Mouse (Mus musculus) myocyte (in vitro differentiated cells): ENCODE results near the gene Pcsk2. TPM values are rescaled to one million over a fixed set of nuclear protein-coding genes. Genes with fewer than 3 reads are reported as not detected.
A peak's percentile ranks its signal among the peaks of the same experiment; 100 is the strongest.

ENCODE experiments used
- H3K27me3 ChIP-seq: one replicate; pipeline ENCODE4 v1.6.1; 2011; ENCODE audit not compliant: control insufficient read depth, insufficient read depth, insufficient read length
- H3K36me3 ChIP-seq: one replicate; pipeline ENCODE4 v1.6.1; 2011; ENCODE audit not compliant: control insufficient read depth, insufficient read depth
- H3K4me2 ChIP-seq: one replicate; pipeline ENCODE4 v1.6.1; 2011; ENCODE audit warnings: low read depth, control low read depth
- H3K4me3 ChIP-seq: one replicate; pipeline ENCODE4 v1.5.1; 2011; ENCODE audit warnings: mild to moderate bottlenecking, control low read depth, moderate library complexity
- H3K79me2 ChIP-seq: one replicate; pipeline ENCODE4 v1.6.1; 2011; ENCODE audit not compliant: control insufficient read depth, insufficient read depth
- H3ac ChIP-seq: one replicate; pipeline ENCODE4 v1.6.1; 2011; ENCODE audit not compliant: control insufficient read depth, insufficient read length
- CEBPB ChIP-seq: IDR thresholded peaks from 2 replicates; pipeline ENCODE4 v1.6.1; 2011; ENCODE audit warnings: mild to moderate bottlenecking, moderate library complexity; ENCODE audit not compliant: poor library complexity, insufficient read depth, severe bottlenecking
- E2F4 ChIP-seq: IDR thresholded peaks from one replicate; pipeline ENCODE4 v1.6.1; 2011; ENCODE audit warnings: mild to moderate bottlenecking, control low read depth, moderate library complexity; ENCODE audit not compliant: insufficient read depth
- MAX ChIP-seq: IDR thresholded peaks from one replicate; pipeline ENCODE4 v1.6.1; 2011; ENCODE audit warnings: low read depth, mild to moderate bottlenecking, control low read depth
- MYOD1 ChIP-seq, 3 experiments: IDR thresholded peaks; one replicate each; pipeline ENCODE4 v1.6.1; 2011; ENCODE audit warnings: control low read depth in 2 of 3, low read depth in 2 of 3, mild to moderate bottlenecking in 2 of 3, moderate library complexity in 1 of 3; ENCODE audit not compliant: insufficient read length in 2 of 3, control insufficient read depth in 1 of 3
- MYOG ChIP-seq, 3 experiments: IDR thresholded peaks; one replicate each; pipeline ENCODE4 v1.6.1; 2011; ENCODE audit warnings: control low read depth in 2 of 3, low read depth in 2 of 3, mild to moderate bottlenecking in 2 of 3; ENCODE audit not compliant: insufficient read length in 2 of 3, control insufficient read depth in 1 of 3, insufficient read depth in 1 of 3
- POLR2A ChIP-seq: IDR thresholded peaks from one replicate; pipeline ENCODE4 v1.6.1; 2011; ENCODE audit warnings: low read depth, mild to moderate bottlenecking, control low read depth, moderate library complexity; ENCODE audit not compliant: insufficient read length
- POLR2AphosphoS2 ChIP-seq: IDR thresholded peaks from one replicate; pipeline ENCODE4 v1.6.1; 2011; ENCODE audit warnings: low read depth, control low read depth; ENCODE audit not compliant: insufficient read length
- REST ChIP-seq: IDR thresholded peaks from one replicate; pipeline ENCODE4 v1.6.1; 2011; ENCODE audit warnings: mild to moderate bottlenecking, control low read depth, moderate library complexity; ENCODE audit not compliant: insufficient read depth, insufficient read length
- SRF ChIP-seq: IDR thresholded peaks from one replicate; pipeline ENCODE4 v1.6.1; 2011; ENCODE audit warnings: low read depth; ENCODE audit not compliant: control insufficient read depth, insufficient read length
- TCF12 ChIP-seq: IDR thresholded peaks from one replicate; pipeline ENCODE4 v1.6.1; 2011; ENCODE audit warnings: mild to moderate bottlenecking, control low read depth; ENCODE audit not compliant: poor library complexity, insufficient read depth, severe bottlenecking
- TCF3 ChIP-seq: IDR thresholded peaks from one replicate; pipeline ENCODE4 v1.6.1; 2011; ENCODE audit warnings: low read depth, control low read depth; ENCODE audit not compliant: insufficient read length
- USF1 ChIP-seq: IDR thresholded peaks from one replicate; pipeline ENCODE4 v1.6.1; 2011; ENCODE audit warnings: low read depth, mild to moderate bottlenecking, control low read depth, moderate library complexity
- polyA plus RNA-seq: library from polyadenylated mRNA; unstranded; fragments of >200 nt; fragmentation: generic; extraction: Trizol; gene quantifications from one replicate; pipeline ENCODE4 v1.2.1, GENCODE M21; 2012; ENCODE audit warnings: missing spikeins

Gene Pcsk2
- polyA plus RNA-seq, 1 experiment, result 0.01 TPM

DNA sequence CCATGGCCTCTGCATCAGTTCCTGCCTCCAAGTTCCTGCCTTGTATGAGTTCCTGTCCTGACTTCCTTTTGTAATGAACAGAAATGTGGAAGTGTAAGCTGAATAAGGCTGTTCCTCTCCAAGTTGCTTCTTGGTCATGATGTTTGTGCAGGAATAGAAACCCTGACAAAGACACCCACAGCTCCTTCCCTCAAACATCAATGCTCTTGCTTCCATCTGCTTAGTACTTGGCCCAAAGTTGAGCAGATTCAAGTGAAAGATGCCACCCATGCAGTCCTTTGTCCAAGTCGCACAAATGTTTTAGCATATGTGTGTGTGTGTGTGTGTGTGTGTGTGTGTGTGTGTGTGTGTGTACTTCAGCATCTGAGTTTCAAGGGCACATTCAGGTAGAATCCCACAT, 97.3 kb downstream of the Pcsk2 start:
- H3ac ChIP-seq, result no peak overlapping the region

GRCm38 (mm10) chr2:143644374-143644773, 98.4 kb downstream of the Pcsk2 start:
- H3K4me3 ChIP-seq, result no peak overlapping the region
- TF ChIP-seq E2F4, result no peak
- TF ChIP-seq CEBPB, result no peak
- TF ChIP-seq SRF, result no peak
- no peak for TF ChIP-seq TCF3
- no peak for TF ChIP-seq MYOG (IDR thresholded peaks at IDR 0.05; ENCODE audit: control insufficient read depth in 1 of 3, insufficient read depth in 1 of 3, insufficient read length in 2 of 3, low read depth in 2 of 3)
- TF ChIP-seq USF1, result no peak
- no peak for TF ChIP-seq MAX
- TF ChIP-seq POLR2A, result no peak
- no peak for TF ChIP-seq POLR2AphosphoS2
- TF ChIP-seq REST, result no peak
- TF ChIP-seq MYOD1 (IDR thresholded peaks at IDR 0.05; ENCODE audit: control insufficient read depth in 1 of 3, insufficient read length in 2 of 3, low read depth in 2 of 3), result no peak
- no peak for TF ChIP-seq TCF12
- no peaks in the 10 kb centered on the region for H3K27me3 ChIP-seq
- no peak overlapping the region for H3ac ChIP-seq
- H3K36me3 ChIP-seq, result no peaks in the 10 kb centered on the region
- H3K4me2 ChIP-seq, result no peak overlapping the region
- no peaks in the 10 kb centered on the region for H3K79me2 ChIP-seq

More for the DNA sequence above, 97.3 kb downstream of the Pcsk2 start:
- Histone ChIP-seq H3K79me2 (no peaks in the 10 kb centered on the region), H3K4me3 (no peak overlapping the region), H3K27me3 (no peaks in the 10 kb centered on the region), H3K36me3 (no peaks in the 10 kb centered on the region), H3K4me2 (no peak overlapping the region)
- TF ChIP-seq MYOD1 (IDR thresholded peaks at IDR 0.05; ENCODE audit: control insufficient read depth in 1 of 3, insufficient read length in 2 of 3, low read depth in 2 of 3) (no peak), CEBPB (no peak)

DNA sequence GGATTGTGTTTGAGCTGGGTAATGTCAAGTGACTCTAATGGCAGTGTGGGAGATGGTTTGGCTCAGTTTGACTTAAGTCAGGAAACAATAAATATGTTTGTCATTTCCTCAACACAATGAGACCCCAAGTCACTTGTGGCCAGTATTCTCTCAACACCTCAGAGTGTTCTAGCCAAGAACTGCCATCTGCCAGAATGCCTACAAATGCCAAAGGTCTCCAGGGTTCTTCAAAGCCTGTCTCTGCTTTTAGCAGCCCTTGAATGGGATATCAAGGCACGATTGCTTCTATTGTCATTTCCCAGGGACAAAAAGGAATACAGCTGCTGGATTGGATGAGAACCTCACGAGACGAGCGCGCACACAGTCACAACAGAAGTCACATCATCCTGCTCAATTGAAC, 100.0 kb downstream of the Pcsk2 start:
- Histone ChIP-seq H3K36me3 (no peaks in the 10 kb centered on the region), H3ac (no peak overlapping the region), H3K27me3 (no peaks in the 10 kb centered on the region), H3K4me3 (no peak overlapping the region), H3K4me2 (no peak overlapping the region), H3K79me2 (no peaks in the 10 kb centered on the region)
- TF ChIP-seq TCF3 (no peak), MAX (no peak), MYOD1 (IDR thresholded peaks at IDR 0.05; ENCODE audit: control insufficient read depth in 1 of 3, insufficient read length in 2 of 3, low read depth in 2 of 3) (no peak), TCF12 (no peak), USF1 (no peak), SRF (no peak), E2F4 (no peak), POLR2AphosphoS2 (no peak), MYOG (IDR thresholded peaks at IDR 0.05; ENCODE audit: control insufficient read depth in 1 of 3, insufficient read depth in 1 of 3, insufficient read length in 2 of 3, low read depth in 2 of 3) (no peak), POLR2A (no peak), CEBPB (no peak), REST (no peak)

DNA sequence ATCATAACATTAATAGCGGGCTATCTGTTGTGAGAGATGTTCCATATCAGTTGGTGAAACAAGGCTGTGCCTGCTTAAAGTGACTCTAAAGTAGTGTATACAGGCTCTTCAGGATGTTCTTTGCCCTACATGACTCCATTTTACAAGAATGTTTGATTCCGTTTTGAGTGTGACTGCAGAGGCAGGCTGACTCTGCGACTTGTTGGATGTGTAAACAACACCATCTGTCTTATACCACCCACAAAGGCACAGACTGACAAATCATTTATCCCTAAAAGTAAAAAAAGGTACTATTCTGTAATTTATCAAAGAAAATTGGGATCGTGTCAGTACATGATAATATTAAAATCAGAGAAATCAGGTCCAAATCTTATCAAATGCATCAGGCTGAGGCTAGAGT, 108.7 kb downstream of the Pcsk2 start:
- Histone ChIP-seq H3K36me3 (no peaks in the 10 kb centered on the region), H3K79me2 (no peaks in the 10 kb centered on the region), H3K4me3 (no peak overlapping the region), H3K4me2 (no peak overlapping the region), H3K27me3 (no peaks in the 10 kb centered on the region), H3ac (no peak overlapping the region)
- TF ChIP-seq SRF (no peak), E2F4 (no peak), TCF12 (no peak)

DNA sequence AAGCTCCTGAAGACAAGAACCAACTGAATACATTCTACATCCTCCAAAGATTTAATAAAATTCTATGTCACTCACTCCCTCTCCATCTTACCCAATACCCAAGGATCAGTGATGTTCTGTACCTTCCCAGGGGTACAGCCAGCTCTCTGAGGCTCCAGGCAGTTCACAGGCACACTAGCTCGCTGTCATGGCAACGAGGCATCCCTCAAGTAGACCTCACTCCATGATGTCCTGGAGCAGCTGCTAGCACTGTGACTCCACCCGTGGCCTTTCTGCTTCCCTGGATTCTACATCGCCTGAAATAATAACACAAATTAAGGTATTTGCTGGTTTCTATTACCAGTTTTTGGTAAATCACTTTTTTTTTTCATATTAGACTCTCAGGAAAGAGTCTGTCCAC, 111.0 kb downstream of the Pcsk2 start:
- Histone ChIP-seq H3K4me2 (no peak overlapping the region), H3K79me2 (no peaks in the 10 kb centered on the region), H3ac (no peak overlapping the region), H3K36me3 (no peaks in the 10 kb centered on the region), H3K4me3 (no peak overlapping the region), H3K27me3 (no peaks in the 10 kb centered on the region)
- TF ChIP-seq POLR2A (no peak), CEBPB (no peak), MYOG (IDR thresholded peaks at IDR 0.05; ENCODE audit: control insufficient read depth in 1 of 3, insufficient read depth in 1 of 3, insufficient read length in 2 of 3, low read depth in 2 of 3) (no peak), E2F4 (no peak), USF1 (no peak), TCF3 (no peak), REST (no peak), MYOD1 (IDR thresholded peaks at IDR 0.05; ENCODE audit: control insufficient read depth in 1 of 3, insufficient read length in 2 of 3, low read depth in 2 of 3) (peak in 2 of 3 experiments; percentile 92 to 95)
